Mouse (Mus musculus) liver, embryonic 14.5 days (tissue): ENCODE results near the gene Calr.

Experiments
- CTCF ChIP-seq: IDR thresholded peaks from 2 replicates; pipeline ENCODE4 v1.5.1; 2016; ENCODE audit warnings: antibody characterized with exemption, low read depth, control low read depth
- EP300 ChIP-seq: IDR thresholded peaks from 2 replicates; pipeline ENCODE4 v1.6.1; 2016; ENCODE audit warnings: antibody characterized with exemption, low read depth

- TF ChIP-seq CTCF (no peak), EP300 (no peak)
Measured at GRCm38 (mm10) chr8:84856434-84856833, 9.7 kb upstream of the Calr start.
